Mouse (Mus musculus) left cerebral cortex, postnatal 25 days (tissue): ENCODE data around the gene Gabpb1. TPM values are rescaled to one million over a fixed set of nuclear protein-coding genes. Genes with fewer than 3 reads are reported as not detected.
A peak's percentile ranks its signal among the peaks of the same experiment; 100 is the strongest.

Experiments
- DNase-seq, 2 experiments: peaks; one replicate each; pipeline ENCODE4 v3.0.0; 2022; ENCODE audit warnings: low spot score in 2 of 2, mixed read lengths in 1 of 2
- intact Hi-C: fragments of 180-260 bp; cut with DNase I; formaldehyde crosslinking; loops from one replicate; pipeline ENCODE4 v1.15.1; 2025
- total RNA-seq, 2 experiments: library from RNA; stranded (reverse); gene quantifications; 2 replicates each; pipeline ENCODE4 v1.2.3; 2021

Gene Gabpb1
- total RNA-seq, 2 experiments from 2014 or later: 19.2 to 20.7 TPM

- DNase-seq: no peak
- intact Hi-C loops: loop anchor here (2.0 to 10.0 kb wide), 2 partner anchors 64 to 406 kb away; partner anchors contain the start of gene Ap4e1
These were observed 77.8 kb downstream of the Gabpb1 start for GRCm38 (mm10) chr2:126598359-126598758.

GRCm38 (mm10) chr2:126597279-126598241 is 78.6 kb downstream of the Gabpb1 start:
- intact Hi-C loops: loop anchor here (2.0 to 10.0 kb wide), 2 partner anchors 65 to 407 kb away; partner anchors contain the start of gene Ap4e1
- DNase-seq: no peak

GRCm38 (mm10) chr2:126596347-126597072 is 79.6 kb downstream of the Gabpb1 start:
- DNase-seq: no peak
- intact Hi-C loops: loop anchor here (10.0 kb wide), 1 partner anchor 408 kb away; the partner anchor contains the start of gene Ap4e1

GRCm38 (mm10) chr2:126593831-126594610 is 82.1 kb downstream of the Gabpb1 start:
- intact Hi-C loops: loop anchor here (10.0 kb wide), 1 partner anchor 411 kb away; the partner anchor contains the start of gene Ap4e1
- DNase-seq: peak; percentile 41 to 51

GRCm38 (mm10) chr2:126591304-126591703 is 84.8 kb downstream of the Gabpb1 start:
- DNase-seq: no peak
- intact Hi-C loops: loop anchor here (10.0 kb wide), 1 partner anchor 413 kb away; the partner anchor contains the start of gene Ap4e1

- intact Hi-C loops: no loop called here
- DNase-seq: no peak
These were observed 88.7 kb downstream of the Gabpb1 start for GRCm38 (mm10) chr2:126587468-126587867.

- intact Hi-C loops: no loop called here
- DNase-seq: no peak
These were observed 91.3 kb downstream of the Gabpb1 start for GRCm38 (mm10) chr2:126584621-126585369.

- intact Hi-C loops: no loop called here
- no peak for DNase-seq
These were observed 92.2 kb downstream of the Gabpb1 start for GRCm38 (mm10) chr2:126583960-126584359.

- intact Hi-C loops: no loop called here
- no peak for DNase-seq
These were observed 96.9 kb downstream of the Gabpb1 start for GRCm38 (mm10) chr2:126579282-126579681.

Other genes with a start within 250 kb of the Gabpb1 start
- not detected for gene Atp8b4, start 175.7 kb downstream of the Gabpb1 start, total RNA-seq
- gene Slc27a2, start 123.9 kb downstream of the Gabpb1 start, total RNA-seq: 1 to 10 TPM; 6.0 to 6.2 TPM
- gene Hdc, start 57.0 kb downstream of the Gabpb1 start, total RNA-seq: 1 to 10 TPM in 1 of 2 experiments, under 1 TPM in 1; 0.55 to 1.1 TPM
- gene Usp8, start 31.0 kb upstream of the Gabpb1 start, total RNA-seq: 10 to 100 TPM; 44.5 to 46.3 TPM
- gene Usp50, start 107.1 kb upstream of the Gabpb1 start, total RNA-seq: under 1 TPM in 1 of 2 experiments, not detected in 1; 0.37 TPM
- 10 to 100 TPM; 36.4 to 43.1 TPM for gene Trpm7, start 199.9 kb upstream of the Gabpb1 start, total RNA-seq